Mouse (Mus musculus): ENCODE results near the gene Dnah8.
"Not testable (repeated sequence)": the region's sequence is repeated elsewhere in the genome, so short reads cannot be mapped to it uniquely, and the experiment has no call there.

The Dnah8 gene

GRCm38 (mm10) chr17:30624132-30624531, at the start of gene Dnah8:
Dnah8 (plus strand) TSS chr17:30624354.
- DNase-seq (ENCODE audit: extremely low read depth, insufficient read length, low spot score), result not testable (repeated sequence)

- no peak for DNase-seq (ENCODE audit: extremely low read depth, insufficient read length, low spot score)
These were observed 49.4 kb upstream of the Dnah8 start for GRCm38 (mm10) chr17:30574783-30575075.

- peak; percentile 74 for DNase-seq (ENCODE audit: extremely low read depth, insufficient read length, low spot score)
These were observed 48.8 kb upstream of the Dnah8 start for GRCm38 (mm10) chr17:30575121-30575904.

- DNase-seq (ENCODE audit: extremely low read depth, insufficient read length, low spot score), result peak; percentile 91
These were observed 48.0 kb upstream of the Dnah8 start, which contains the start of gene Btbd9 for GRCm38 (mm10) chr17:30575941-30576773. Btbd9 (minus strand) TSS chr17:30576488.

- DNase-seq (ENCODE audit: extremely low read depth, insufficient read length, low spot score), result no peak
These were observed 47.2 kb upstream of the Dnah8 start for GRCm38 (mm10) chr17:30576946-30577345.

- no peak for DNase-seq (ENCODE audit: extremely low read depth, insufficient read length, low spot score)
These were observed 43.4 kb upstream of the Dnah8 start for GRCm38 (mm10) chr17:30580781-30581180.

GRCm38 (mm10) chr17:30581201-30581600, 43.0 kb upstream of the Dnah8 start:
- peak; percentile 27 for DNase-seq (ENCODE audit: extremely low read depth, insufficient read length, low spot score)

- DNase-seq (ENCODE audit: extremely low read depth, insufficient read length, low spot score), result no peak
These were observed 41.8 kb upstream of the Dnah8 start for GRCm38 (mm10) chr17:30582313-30582712.

- DNase-seq (ENCODE audit: extremely low read depth, insufficient read length, low spot score), result no peak
These were observed 40.7 kb upstream of the Dnah8 start for GRCm38 (mm10) chr17:30583258-30584001.

- DNase-seq (ENCODE audit: extremely low read depth, insufficient read length, low spot score), result peak; percentile 20
These were observed 33.5 kb upstream of the Dnah8 start for GRCm38 (mm10) chr17:30590417-30591198.

GRCm38 (mm10) chr17:30594407-30594806, 29.7 kb upstream of the Dnah8 start:
- no peak for DNase-seq (ENCODE audit: extremely low read depth, insufficient read length, low spot score)

GRCm38 (mm10) chr17:30594846-30595245, 29.3 kb upstream of the Dnah8 start:
- DNase-seq (ENCODE audit: extremely low read depth, insufficient read length, low spot score), result no peak

GRCm38 (mm10) chr17:30597786-30598185, 26.4 kb upstream of the Dnah8 start:
- DNase-seq (ENCODE audit: extremely low read depth, insufficient read length, low spot score), result no peak

GRCm38 (mm10) chr17:30598300-30598699, 25.9 kb upstream of the Dnah8 start:
- no peak for DNase-seq (ENCODE audit: extremely low read depth, insufficient read length, low spot score)

GRCm38 (mm10) chr17:30602175-30602574, 22.0 kb upstream of the Dnah8 start:
- no peak for DNase-seq (ENCODE audit: extremely low read depth, insufficient read length, low spot score)

GRCm38 (mm10) chr17:30604296-30604695, 19.9 kb upstream of the Dnah8 start:
- DNase-seq (ENCODE audit: extremely low read depth, insufficient read length, low spot score), result no peak

- DNase-seq (ENCODE audit: extremely low read depth, insufficient read length, low spot score), result no peak
These were observed 19.2 kb upstream of the Dnah8 start for GRCm38 (mm10) chr17:30605001-30605400.

GRCm38 (mm10) chr17:30606206-30606605, 17.9 kb upstream of the Dnah8 start:
- no peak for DNase-seq (ENCODE audit: extremely low read depth, insufficient read length, low spot score)

GRCm38 (mm10) chr17:30606634-30607081, 17.5 kb upstream of the Dnah8 start:
- no peak for DNase-seq (ENCODE audit: extremely low read depth, insufficient read length, low spot score)

GRCm38 (mm10) chr17:30607330-30607729, 16.8 kb upstream of the Dnah8 start:
- DNase-seq (ENCODE audit: extremely low read depth, insufficient read length, low spot score), result no peak
